Mouse (Mus musculus): Measurements from ENCODE around the gene Hoxa2. TPM values are rescaled to one million over a fixed set of nuclear protein-coding genes. Genes with fewer than 3 reads are reported as not detected.

The Hoxa2 gene
- total RNA-seq, 2 experiments from 2014 or later = not detected

- no peak for DNase-seq (ENCODE audit: low spot score in 2 of 2)
- no peak for TF ChIP-seq CTCF (conservative IDR thresholded peaks at IDR 0.05)
- Histone ChIP-seq H3K27ac (no peak overlapping the region), H3K4me3 (no peak overlapping the region)
Measured at GRCm38 (mm10) chr6:52182793-52183192, 18.2 kb upstream of the Hoxa2 start.

- no peak for DNase-seq (ENCODE audit: low spot score in 2 of 2)
- no peak overlapping the region for H3K4me3 ChIP-seq
- no peak overlapping the region for H3K27ac ChIP-seq
- no peak for TF ChIP-seq CTCF (conservative IDR thresholded peaks at IDR 0.05)
Measured at GRCm38 (mm10) chr6:52182030-52182429, 17.4 kb upstream of the Hoxa2 start.

GRCm38 (mm10) chr6:52180726-52181125, 16.1 kb upstream of the Hoxa2 start:
- H3K4me3 ChIP-seq = no peak overlapping the region
- TF ChIP-seq CTCF (conservative IDR thresholded peaks at IDR 0.05) = no peak
- DNase-seq (ENCODE audit: low spot score in 2 of 2) = no peak
- H3K27ac ChIP-seq = no peak overlapping the region

- no peak overlapping the region for H3K4me3 ChIP-seq
- no peak overlapping the region for H3K27ac ChIP-seq
- DNase-seq (ENCODE audit: low spot score in 2 of 2) = no peak
- TF ChIP-seq CTCF (conservative IDR thresholded peaks at IDR 0.05) = no peak
Measured at GRCm38 (mm10) chr6:52180213-52180710, 15.6 kb upstream of the Hoxa2 start.

GRCm38 (mm10) chr6:52179690-52180089, 15.1 kb upstream of the Hoxa2 start:
- no peak overlapping the region for H3K27ac ChIP-seq
- DNase-seq (ENCODE audit: low spot score in 2 of 2) = no peak
- no peak overlapping the region for H3K4me3 ChIP-seq
- TF ChIP-seq CTCF (conservative IDR thresholded peaks at IDR 0.05) = no peak

GRCm38 (mm10) chr6:52178918-52179665, 14.5 kb upstream of the Hoxa2 start:
- no peak for DNase-seq (ENCODE audit: low spot score in 2 of 2)
- H3K4me3 ChIP-seq = no peak overlapping the region
- TF ChIP-seq CTCF (conservative IDR thresholded peaks at IDR 0.05) = no peak
- no peak overlapping the region for H3K27ac ChIP-seq

- no peak for DNase-seq (ENCODE audit: low spot score in 2 of 2)
- H3K4me3 ChIP-seq = no peak overlapping the region
- no peak overlapping the region for H3K27ac ChIP-seq
- TF ChIP-seq CTCF (conservative IDR thresholded peaks at IDR 0.05) = no peak
Measured at GRCm38 (mm10) chr6:52177806-52178205, 13.2 kb upstream of the Hoxa2 start.

- no peak for DNase-seq (ENCODE audit: low spot score in 2 of 2)
- TF ChIP-seq CTCF (conservative IDR thresholded peaks at IDR 0.05) = no peak
- Histone ChIP-seq H3K4me3 (no peak within 1 kb of the TSS), H3K27ac (no peak within 1 kb of the TSS)
Measured at GRCm38 (mm10) chr6:52177061-52177735, 12.6 kb upstream of the Hoxa2 start, which contains the start of gene 5730596B20Rik. Gene 5730596B20Rik, plus strand, starts transcription at chr6:52177498.

GRCm38 (mm10) chr6:52176391-52176790, 11.8 kb upstream of the Hoxa2 start:
- no peak for TF ChIP-seq CTCF (conservative IDR thresholded peaks at IDR 0.05)
- Histone ChIP-seq H3K4me3 (no peak overlapping the region), H3K27ac (no peak overlapping the region)
- DNase-seq (ENCODE audit: low spot score in 2 of 2) = no peak

GRCm38 (mm10) chr6:52175864-52176263, 11.2 kb upstream of the Hoxa2 start:
- Histone ChIP-seq H3K27ac (no peak overlapping the region), H3K4me3 (no peak overlapping the region)
- DNase-seq (ENCODE audit: low spot score in 2 of 2) = no peak
- no peak for TF ChIP-seq CTCF (conservative IDR thresholded peaks at IDR 0.05)

- TF ChIP-seq CTCF (conservative IDR thresholded peaks at IDR 0.05) = no peak
- DNase-seq (ENCODE audit: low spot score in 2 of 2) = no peak
- Histone ChIP-seq H3K27ac (no peak overlapping the region), H3K4me3 (no peak overlapping the region)
Measured at GRCm38 (mm10) chr6:52174968-52175751, 10.5 kb upstream of the Hoxa2 start.

- no peak overlapping the region for H3K27ac ChIP-seq
- H3K4me3 ChIP-seq = no peak overlapping the region
- no peak for TF ChIP-seq CTCF (conservative IDR thresholded peaks at IDR 0.05)
- DNase-seq (ENCODE audit: low spot score in 2 of 2) = no peak
Measured at GRCm38 (mm10) chr6:52173648-52174047, 9.0 kb upstream of the Hoxa2 start.

- no peak for DNase-seq (ENCODE audit: low spot score in 2 of 2)
- no peak for TF ChIP-seq CTCF (conservative IDR thresholded peaks at IDR 0.05)
- no peak overlapping the region for H3K27ac ChIP-seq
- H3K4me3 ChIP-seq = no peak overlapping the region
Measured at GRCm38 (mm10) chr6:52172501-52172900, 7.9 kb upstream of the Hoxa2 start.

Data from layer of hippocampus, adult 2 months (tissue).